Mouse (Mus musculus) ES-E14 (cell line): Measurements from ENCODE around the gene Hhip.

ENCODE experiments used
- CHD2 ChIP-seq: IDR thresholded peaks from 2 replicates; pipeline ENCODE4 v1.6.1; 2014; ENCODE audit warnings: mild to moderate bottlenecking, low read depth, low read length, inconsistent platforms
- HCFC1 ChIP-seq: IDR thresholded peaks from 2 replicates; pipeline ENCODE4 v1.6.1; 2012; ENCODE audit warnings: low read length, inconsistent platforms, borderline replicate concordance; ENCODE audit not compliant: insufficient read depth
- MAFK ChIP-seq: IDR thresholded peaks from 2 replicates; pipeline ENCODE4 v1.6.1; 2014; ENCODE audit warnings: mild to moderate bottlenecking, low read depth, low read length, inconsistent platforms; ENCODE audit not compliant: insufficient read depth
- ZC3H11A ChIP-seq: IDR thresholded peaks from 2 replicates; pipeline ENCODE4 v1.6.1; 2012; ENCODE audit warnings: low read depth, mild to moderate bottlenecking, inconsistent platforms, low read length, borderline replicate concordance
- ZNF384 ChIP-seq: IDR thresholded peaks from 2 replicates; pipeline ENCODE4 v1.6.1; 2012; ENCODE audit warnings: low read depth, low read length, inconsistent platforms

- TF ChIP-seq CHD2: no peak
- TF ChIP-seq ZNF384: no peak
- TF ChIP-seq HCFC1: no peak
- TF ChIP-seq ZC3H11A: no peak
- TF ChIP-seq MAFK: no peak
Measured at GRCm38 (mm10) chr8:80015818-80016217, 42.0 kb downstream of the Hhip start.
